Mouse (Mus musculus) liver, embryonic 12.5 days (tissue): ENCODE data around the gene Zfp628. TPM values are rescaled to one million over a fixed set of nuclear protein-coding genes. Genes with fewer than 3 reads are reported as not detected.

ENCODE experiments used
- ATAC-seq: fragments of 200-750 bp; cut with Nextera tagmentation; 2 replicates; pipeline ENCODE4 v1.8.0; 2017; ENCODE audit warnings: moderate number of reproducible peaks, mild to moderate bottlenecking, moderate library complexity
- H3K27ac ChIP-seq: fragments of 300-500 bp; sonication (generic); 2 replicates; pipeline ENCODE4 v1.5.1; 2016; ENCODE audit warnings: mild to moderate bottlenecking
- H3K27me3 ChIP-seq: fragments of 300-500 bp; sonication (generic); replicated peaks from 2 replicates; pipeline ENCODE4 v1.6.1; 2016; ENCODE audit warnings: mild to moderate bottlenecking, moderate library complexity
- H3K36me3 ChIP-seq: fragments of 300-500 bp; sonication (generic); 2 replicates; pipeline ENCODE4 v1.6.1; 2016; ENCODE audit warnings: mild to moderate bottlenecking, moderate library complexity
- H3K4me1 ChIP-seq: fragments of 300-500 bp; sonication (generic); 2 replicates; pipeline ENCODE4 v1.6.1; 2016
- H3K4me2 ChIP-seq: fragments of 300-500 bp; sonication (generic); 2 replicates; pipeline ENCODE4 v1.6.1; 2016; ENCODE audit warnings: mild to moderate bottlenecking, moderate library complexity
- H3K4me3 ChIP-seq: fragments of 300-500 bp; sonication (generic); 2 replicates; pipeline ENCODE4 v1.5.1; 2016; ENCODE audit warnings: mild to moderate bottlenecking, moderate library complexity
- H3K9ac ChIP-seq: fragments of 300-500 bp; sonication (generic); 2 replicates; pipeline ENCODE4 v1.6.1; 2016; ENCODE audit warnings: mild to moderate bottlenecking, moderate library complexity
- H3K9me3 ChIP-seq: fragments of 300-500 bp; sonication (generic); replicated peaks from 2 replicates; pipeline ENCODE4 v1.6.1; 2016; ENCODE audit warnings: mild to moderate bottlenecking, moderate library complexity
- WGBS: fragments of 180-500 bp; shearing (Covaris S2); methylation state at CpG from one replicate; pipeline ENCODE4 v1.1.7; 2016; ENCODE audit not compliant: insufficient replicate concordance; 5-methylcytosine and 5-hydroxymethylcytosine counted together
- polyA plus RNA-seq: library from polyadenylated mRNA; unstranded; fragments of >200 nt; fragmentation: Nextera tagmentation; extraction: Ambion mirVana; gene quantifications from 2 replicates; pipeline ENCODE4 v1.2.1, GENCODE M21; 2016

Gene Zfp628
- polyA plus RNA-seq, 1 experiment from 2014 or later = 2.4 TPM

GRCm38 (mm10) chr7:4925441-4926381 is 10.7 kb downstream of the Zfp628 start, which contains the start of gene Ssc5d:
Gene Ssc5d, plus strand, starts transcription at chr7:4925785.
- ATAC-seq = no peak
- 23% methylated on average over 6 of the region's 6 CpGs for WGBS
- no peak within 1 kb of the TSS for H3K4me3 ChIP-seq
- H3K27ac ChIP-seq = 0 out of 2 replicates have a peak within 1 kb of the TSS, but pooled peaks have one; percentile 45
- no peak within 1 kb of the TSS for H3K9ac ChIP-seq
- H3K27me3 ChIP-seq = peaks cover 73% of the 10 kb centered on the region
- no peak within 1 kb of the TSS; the same call in 1 of the 2 replicates for H3K4me2 ChIP-seq
- peaks cover 3% of the 10 kb centered on the region for H3K36me3 ChIP-seq
- H3K9me3 ChIP-seq = no peaks in the 10 kb centered on the region
- H3K4me1 ChIP-seq = peaks cover 44% of the 10 kb centered on the region

- no peak for ATAC-seq
- Histone ChIP-seq H3K4me1 (peaks cover 32% of the 10 kb centered on the region), H3K9ac (no peak overlapping the region), H3K9me3 (no peaks in the 10 kb centered on the region), H3K4me2 (no peak overlapping the region), H3K27me3 (peaks cover 68% of the 10 kb centered on the region), H3K27ac (no peak overlapping the region), H3K36me3 (no peaks in the 10 kb centered on the region), H3K4me3 (no peak overlapping the region)
- WGBS = 65% methylated on average over 16 of the region's 16 CpGs
Measured at GRCm38 (mm10) chr7:4926849-4927248, 11.8 kb downstream of the Zfp628 start.

GRCm38 (mm10) chr7:4927711-4928110 is 12.7 kb downstream of the Zfp628 start:
- Histone ChIP-seq H3K4me3 (no peak overlapping the region), H3K27ac (no peak overlapping the region), H3K9ac (no peak overlapping the region), H3K4me1 (peaks cover 27% of the 10 kb centered on the region), H3K27me3 (peaks cover 59% of the 10 kb centered on the region), H3K4me2 (no peak overlapping the region), H3K9me3 (no peaks in the 10 kb centered on the region), H3K36me3 (no peaks in the 10 kb centered on the region)
- WGBS = 49% methylated on average over 8 of the region's 8 CpGs
- no peak for ATAC-seq

- Histone ChIP-seq H3K36me3 (no peaks in the 10 kb centered on the region), H3K4me3 (no peak overlapping the region), H3K4me1 (peaks cover 21% of the 10 kb centered on the region), H3K27me3 (peaks cover 56% of the 10 kb centered on the region), H3K9ac (no peak overlapping the region), H3K27ac (no peak overlapping the region), H3K4me2 (no peak overlapping the region), H3K9me3 (no peaks in the 10 kb centered on the region)
- WGBS = 67% methylated on average over 17 of the region's 17 CpGs
- ATAC-seq = no peak
Measured at GRCm38 (mm10) chr7:4928323-4928722, 13.3 kb downstream of the Zfp628 start.

- 54% methylated on average over 12 of the region's 12 CpGs for WGBS
- H3K9me3 ChIP-seq = no peaks in the 10 kb centered on the region
- H3K9ac ChIP-seq = no peak overlapping the region
- H3K27ac ChIP-seq = no peak overlapping the region
- H3K27me3 ChIP-seq = peaks cover 13% of the 10 kb centered on the region; the same call in 1 of the 2 replicates
- no peak for ATAC-seq
- H3K4me1 ChIP-seq = no peaks in the 10 kb centered on the region
- H3K4me2 ChIP-seq = no peak overlapping the region
- no peak overlapping the region for H3K4me3 ChIP-seq
- H3K36me3 ChIP-seq = no peaks in the 10 kb centered on the region
Measured at GRCm38 (mm10) chr7:4933103-4933502, 18.1 kb downstream of the Zfp628 start.

- H3K4me2 ChIP-seq = no peak overlapping the region
- no peak for ATAC-seq
- peaks cover 7% of the 10 kb centered on the region; the same call in 1 of the 2 replicates for H3K27me3 ChIP-seq
- no peak overlapping the region for H3K9ac ChIP-seq
- H3K4me1 ChIP-seq = no peaks in the 10 kb centered on the region
- H3K4me3 ChIP-seq = no peak overlapping the region
- H3K9me3 ChIP-seq = no peaks in the 10 kb centered on the region
- WGBS = 54% methylated on average over 4 of the region's 4 CpGs
- no peak overlapping the region for H3K27ac ChIP-seq
- no peaks in the 10 kb centered on the region for H3K36me3 ChIP-seq
Measured at GRCm38 (mm10) chr7:4934160-4934914, 19.3 kb downstream of the Zfp628 start.

GRCm38 (mm10) chr7:4936832-4937231 is 21.8 kb downstream of the Zfp628 start:
- no peak overlapping the region for H3K4me2 ChIP-seq
- no peaks in the 10 kb centered on the region for H3K4me1 ChIP-seq
- H3K4me3 ChIP-seq = no peak overlapping the region
- H3K9me3 ChIP-seq = no peaks in the 10 kb centered on the region
- 63% methylated on average over 10 of the region's 10 CpGs for WGBS
- ATAC-seq = no peak
- no peaks in the 10 kb centered on the region for H3K36me3 ChIP-seq
- no peak overlapping the region for H3K27ac ChIP-seq
- H3K27me3 ChIP-seq = peaks cover 14% of the 10 kb centered on the region; the same call in 1 of the 2 replicates
- no peak overlapping the region for H3K9ac ChIP-seq

GRCm38 (mm10) chr7:4937392-4937791 is 22.4 kb downstream of the Zfp628 start:
- Histone ChIP-seq H3K9ac (no peak overlapping the region), H3K9me3 (no peaks in the 10 kb centered on the region), H3K4me3 (no peak overlapping the region), H3K27me3 (peaks cover 18% of the 10 kb centered on the region), H3K36me3 (no peaks in the 10 kb centered on the region), H3K27ac (no peak overlapping the region), H3K4me1 (no peaks in the 10 kb centered on the region), H3K4me2 (no peak overlapping the region)
- no peak for ATAC-seq
- 60% methylated on average over 11 of the region's 11 CpGs for WGBS

- no peak overlapping the region for H3K4me3 ChIP-seq
- H3K27me3 ChIP-seq = peaks cover 20% of the 10 kb centered on the region
- H3K9ac ChIP-seq = no peak overlapping the region
- no peak for ATAC-seq
- 15% methylated on average over 2 of the region's 2 CpGs for WGBS
- H3K27ac ChIP-seq = no peak overlapping the region
- H3K4me1 ChIP-seq = no peaks in the 10 kb centered on the region
- no peak overlapping the region for H3K4me2 ChIP-seq
- no peaks in the 10 kb centered on the region for H3K36me3 ChIP-seq
- no peaks in the 10 kb centered on the region for H3K9me3 ChIP-seq
Measured at GRCm38 (mm10) chr7:4938456-4938855, 23.4 kb downstream of the Zfp628 start.

- WGBS = 16% methylated on average over 9 of the region's 9 CpGs
- no peak for ATAC-seq
- Histone ChIP-seq H3K27ac (no peak overlapping the region), H3K4me3 (no peak overlapping the region), H3K36me3 (no peaks in the 10 kb centered on the region), H3K9ac (no peak overlapping the region), H3K9me3 (no peaks in the 10 kb centered on the region), H3K4me2 (no peak overlapping the region), H3K4me1 (no peaks in the 10 kb centered on the region), H3K27me3 (peaks cover 20% of the 10 kb centered on the region)
Measured at GRCm38 (mm10) chr7:4940068-4940479, 25.1 kb downstream of the Zfp628 start.

GRCm38 (mm10) chr7:4942673-4943072 is 27.7 kb downstream of the Zfp628 start:
- no peak for ATAC-seq
- WGBS = 28% methylated on average over 5 of the region's 5 CpGs
- Histone ChIP-seq H3K36me3 (no peaks in the 10 kb centered on the region), H3K4me3 (no peak overlapping the region), H3K9ac (no peak overlapping the region), H3K27me3 (peaks cover 22% of the 10 kb centered on the region), H3K9me3 (no peaks in the 10 kb centered on the region), H3K27ac (no peak overlapping the region), H3K4me1 (no peaks in the 10 kb centered on the region), H3K4me2 (no peak overlapping the region)
